Mouse (Mus musculus): ENCODE measurements around the gene Llph.

The Llph gene

DNA sequence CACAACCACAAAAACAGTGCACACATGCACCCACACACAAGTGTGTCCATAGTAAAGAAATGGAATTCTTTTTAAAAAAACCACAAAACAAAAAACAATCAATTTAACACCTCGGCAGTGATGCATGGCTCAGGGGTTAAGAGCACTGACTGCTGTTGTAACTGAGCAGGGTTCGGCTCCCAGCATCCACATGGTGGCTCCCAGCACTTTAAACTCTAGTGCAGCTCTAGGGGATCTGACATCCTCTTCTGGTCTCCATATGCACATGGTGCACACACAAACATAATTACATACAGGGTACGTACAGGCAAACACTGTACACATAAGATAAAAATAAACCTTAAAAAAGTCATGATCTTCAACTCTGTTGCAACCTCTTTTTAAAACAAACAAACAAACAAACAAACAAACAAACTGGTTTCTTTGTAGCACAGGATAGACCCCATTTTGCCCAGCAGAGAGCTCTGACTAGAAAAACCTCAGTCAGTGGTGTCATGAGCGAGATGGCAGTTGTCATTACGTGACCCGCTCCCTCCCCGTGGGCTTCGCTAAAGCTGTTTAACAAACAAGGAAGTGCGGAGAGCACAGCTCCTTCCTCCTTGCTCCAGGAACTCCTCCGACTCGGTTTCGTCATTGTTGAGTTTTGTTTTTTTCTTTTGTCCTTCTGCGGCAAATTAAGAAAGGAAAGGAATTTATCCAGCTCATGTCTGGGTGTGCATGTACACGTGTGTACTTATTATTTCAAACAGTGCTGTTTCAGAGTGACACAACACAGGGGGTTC, 7.1 kb upstream of the Llph start:
- DNase-seq, result no peak

- DNase-seq, result no peak
Observed at GRCm38 (mm10) chr10:120220776-120221175, 6.1 kb upstream of the Llph start.

- peak in 1 of 2 experiments; percentile 17 for DNase-seq
Observed at GRCm38 (mm10) chr10:120231718-120232117, 4.8 kb downstream of the Llph start.

DNA sequence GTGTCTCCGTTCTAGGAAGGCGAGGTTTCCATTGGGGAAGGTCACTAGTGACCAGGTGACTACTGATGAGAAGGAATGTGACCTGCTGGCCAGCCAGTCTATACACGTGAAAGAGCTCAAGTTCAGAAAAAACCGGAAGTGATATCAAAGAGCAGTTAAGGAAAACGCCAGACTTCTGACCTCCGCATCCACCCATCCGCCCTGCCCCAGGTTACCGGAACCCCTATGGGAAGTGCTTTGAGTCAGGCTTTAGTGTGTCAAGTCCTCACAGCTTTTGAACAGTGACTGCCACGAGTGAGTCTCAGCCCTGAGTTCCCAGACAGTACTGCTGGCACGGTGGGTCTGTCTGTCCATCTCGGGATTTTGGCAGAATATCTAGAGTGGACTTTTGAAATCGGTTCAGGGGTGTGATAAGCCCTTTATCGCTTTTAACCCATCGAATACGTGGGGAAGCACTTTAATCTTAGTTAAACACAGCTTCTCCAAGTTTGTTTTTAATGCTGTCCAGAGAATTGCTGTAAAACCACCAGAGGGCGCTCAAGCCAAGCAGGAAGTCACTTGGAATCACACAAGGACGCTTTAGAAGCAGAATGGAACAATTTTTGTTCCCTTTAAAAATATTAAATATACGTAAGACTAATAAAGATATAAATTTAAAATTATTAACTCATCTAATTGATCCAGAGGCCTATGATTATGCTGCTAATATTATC, 6.9 kb downstream of the Llph start:
- DNase-seq, result no peak

- DNase-seq, result no peak
Observed at GRCm38 (mm10) chr10:120236855-120237254, 10.0 kb downstream of the Llph start.

GRCm38 (mm10) chr10:120238241-120238640, 11.4 kb downstream of the Llph start:
- DNase-seq, result no peak

DNA sequence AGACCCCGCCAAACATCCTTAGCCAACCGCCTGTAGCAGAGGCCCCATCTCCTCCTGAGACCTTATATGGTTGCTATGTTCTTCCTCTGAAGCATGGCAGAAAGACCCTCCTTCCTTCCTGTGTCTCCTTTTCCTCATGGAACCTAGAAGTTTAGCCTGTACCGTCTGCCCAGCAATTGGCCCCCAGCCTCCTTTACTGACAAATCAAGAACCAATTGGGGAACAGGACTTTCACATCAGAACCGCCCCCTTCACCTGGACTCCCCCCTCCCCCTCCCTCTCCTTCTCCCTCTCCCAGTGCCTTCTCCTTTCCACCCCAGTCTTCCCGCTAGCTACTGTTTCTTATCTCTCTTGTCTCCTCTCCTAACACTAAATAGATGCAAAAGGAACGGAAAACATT, 12.6 kb downstream of the Llph start:
- DNase-seq, result no peak

- no peak for DNase-seq
Observed at GRCm38 (mm10) chr10:120242421-120242820, 15.6 kb downstream of the Llph start.

DNA sequence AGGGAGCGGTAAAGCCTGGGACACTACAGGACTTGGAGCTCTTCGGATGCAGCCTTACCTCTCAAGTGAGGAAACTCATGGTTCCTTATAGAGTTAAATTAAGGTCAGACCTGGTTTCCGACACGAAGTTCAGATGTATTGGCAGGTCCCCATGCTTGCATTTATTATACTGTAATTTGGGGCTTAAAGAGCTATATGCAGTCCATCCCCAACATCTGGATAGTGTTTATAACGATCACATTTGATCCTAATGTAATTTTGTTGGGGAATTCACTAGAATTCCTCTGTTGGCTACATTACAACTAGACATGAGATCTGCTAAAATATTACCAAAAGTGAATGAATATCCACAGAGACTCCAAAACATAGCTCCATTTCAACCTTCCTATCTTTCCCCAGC, 18.8 kb downstream of the Llph start:
- no peak for DNase-seq

- peak in 1 of 2 experiments; percentile 31 for DNase-seq
Observed at GRCm38 (mm10) chr10:120246994-120247750, 20.3 kb downstream of the Llph start.

DNA sequence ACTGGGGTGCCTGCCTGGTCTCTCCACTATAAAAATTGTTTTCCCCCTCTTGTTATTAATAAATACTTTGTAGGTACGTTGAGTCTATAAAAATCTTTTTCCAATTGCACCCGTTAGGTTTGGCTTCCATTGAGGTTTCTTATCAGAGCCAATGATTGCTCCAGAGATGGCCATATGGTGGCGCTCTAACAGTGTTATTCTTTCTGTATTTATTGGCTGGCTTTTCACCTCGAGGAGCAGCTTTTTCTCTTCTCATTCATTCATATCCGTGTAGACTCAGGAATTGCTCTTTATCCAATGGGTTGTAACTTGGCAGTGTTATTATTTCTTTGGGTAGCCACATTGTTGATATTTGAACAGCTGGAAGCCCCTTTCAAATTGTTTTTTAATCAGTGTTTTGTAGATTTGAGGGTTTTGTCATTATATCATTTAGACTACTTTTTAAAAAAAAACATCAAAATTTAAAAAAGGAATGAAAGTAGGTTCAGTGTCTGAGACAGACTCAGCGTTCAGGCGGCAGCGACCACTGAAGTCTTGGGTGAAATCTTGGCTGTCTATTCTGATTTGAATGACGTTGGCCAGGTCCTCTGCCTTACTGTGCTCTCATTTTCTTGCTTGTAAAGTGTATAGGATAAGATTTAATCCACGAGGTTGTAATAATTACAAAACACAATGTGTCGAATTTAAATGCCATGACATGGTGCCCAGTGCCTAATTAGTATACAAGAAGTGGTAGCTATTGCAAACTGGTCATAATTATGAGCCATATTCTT, 24.2 kb downstream of the Llph start:
- DNase-seq, result no peak

- DNase-seq, result no peak
Observed at GRCm38 (mm10) chr10:120251791-120252190, 24.9 kb downstream of the Llph start.

GRCm38 (mm10) chr10:120252800-120253199, 25.9 kb downstream of the Llph start:
- no peak for DNase-seq

DNA sequence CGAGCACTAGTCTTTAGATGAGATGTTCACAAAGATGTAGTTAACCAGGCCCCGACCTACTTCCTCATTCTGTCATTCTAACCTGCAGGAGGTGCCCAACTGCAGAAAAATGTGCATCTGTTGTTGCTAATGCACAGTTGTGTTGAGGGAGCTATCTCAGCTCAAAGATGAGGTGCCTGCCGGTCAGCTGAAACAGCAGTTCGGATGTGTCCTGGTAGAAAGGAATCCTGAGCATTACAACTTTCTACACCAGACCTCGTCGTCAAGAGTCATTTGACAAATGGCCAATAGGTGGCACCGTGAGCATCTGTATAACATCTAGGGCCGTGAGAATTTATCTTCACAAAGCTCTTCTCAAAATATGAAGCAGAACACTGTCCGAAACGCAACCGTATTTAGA, 30.4 kb downstream of the Llph start:
- no peak for DNase-seq

GRCm38 (mm10) chr10:120267790-120268189, 40.9 kb downstream of the Llph start:
- no peak for DNase-seq

- DNase-seq, result no peak
Observed at GRCm38 (mm10) chr10:120269946-120270345, 43.1 kb downstream of the Llph start.

- no peak for DNase-seq
Observed at GRCm38 (mm10) chr10:120270777-120271176, 43.9 kb downstream of the Llph start.

DNA sequence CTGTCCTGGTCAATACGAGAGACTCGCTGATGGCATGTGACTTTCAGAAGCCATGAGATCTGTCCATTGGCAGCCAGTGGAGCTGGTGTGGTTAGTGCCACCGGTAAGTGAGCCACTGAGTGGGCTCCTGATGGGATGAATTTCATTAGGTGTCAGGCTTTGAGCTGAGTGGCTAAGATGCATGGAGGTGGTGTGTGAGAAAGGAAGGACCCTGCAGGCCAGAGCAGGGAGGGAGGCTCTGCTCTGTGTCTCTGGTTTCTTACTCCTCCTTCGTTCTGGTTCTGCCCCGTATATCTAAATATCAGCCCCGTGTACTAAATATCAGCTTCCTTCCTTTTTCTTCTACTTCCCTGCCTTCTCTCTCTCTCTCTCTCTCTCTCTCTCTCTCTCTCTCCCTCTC, 44.4 kb downstream of the Llph start:
- no peak for DNase-seq

DNA sequence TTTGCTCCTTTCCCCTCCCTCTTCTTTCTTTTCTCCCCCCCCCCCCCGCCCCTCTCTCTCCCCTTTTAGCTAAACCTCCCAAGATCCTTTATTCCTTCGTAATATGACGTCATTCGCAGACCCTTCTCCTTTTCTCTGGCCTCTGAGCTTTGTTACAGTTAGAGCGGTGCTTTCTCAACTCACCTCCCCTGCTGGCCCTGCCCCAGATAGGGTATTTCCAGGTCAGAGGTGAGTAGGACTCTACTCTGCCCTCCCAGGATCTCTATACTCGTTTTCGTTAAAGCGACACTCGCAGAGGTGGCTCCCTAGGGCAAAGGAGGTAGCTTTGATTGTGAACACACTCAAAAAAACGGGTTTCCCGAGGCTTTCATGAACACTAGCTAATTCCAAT, 45.0 kb downstream of the Llph start:
- DNase-seq, result no peak

DNA sequence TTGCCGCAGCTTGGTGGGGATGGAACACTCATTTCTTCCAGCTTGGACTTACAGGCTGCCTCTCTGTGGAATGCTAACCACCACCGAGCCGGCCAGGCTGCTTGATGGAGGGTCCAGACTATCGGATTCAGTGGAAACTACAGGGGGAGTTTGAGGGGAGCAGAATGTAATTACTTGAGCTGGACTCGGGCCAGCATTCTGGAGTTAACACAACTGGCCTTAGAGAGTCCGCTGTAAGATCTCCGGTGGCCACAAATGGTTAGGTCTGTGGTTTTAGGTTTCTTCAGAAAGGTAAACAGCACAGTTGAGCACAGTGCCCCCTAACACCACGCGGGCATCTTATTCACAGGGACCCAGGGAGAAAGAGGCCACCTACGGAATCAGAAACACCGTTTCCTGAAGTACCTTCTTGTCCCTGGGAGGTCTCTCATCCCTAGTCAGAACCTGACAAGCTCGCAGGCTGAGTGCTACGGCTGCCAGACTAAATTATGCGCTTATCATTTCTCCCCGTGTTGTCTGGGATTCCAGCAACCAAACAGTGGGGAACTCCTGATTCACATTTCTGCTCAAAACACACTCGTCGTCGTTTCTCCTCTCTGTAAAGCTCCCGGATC, 45.5 kb downstream of the Llph start:
- DNase-seq, result no peak

DNA sequence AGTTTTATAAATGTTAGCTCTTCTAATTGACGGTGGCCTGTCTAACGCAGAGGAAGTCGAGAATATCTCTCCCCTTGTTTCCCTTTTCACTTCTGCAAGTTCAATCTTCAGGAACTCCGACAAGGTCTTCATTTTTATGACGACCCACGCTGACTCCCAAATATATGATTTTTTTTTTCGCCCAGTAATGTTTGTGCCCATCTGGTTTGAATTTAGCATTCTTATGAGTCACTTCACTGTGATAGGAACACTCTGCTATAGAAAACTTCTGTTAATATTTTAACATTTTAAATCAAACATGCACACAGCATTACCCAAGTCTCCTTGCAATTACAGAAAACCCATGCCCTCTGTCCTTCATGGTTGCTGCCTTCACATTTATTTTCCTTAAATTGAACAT, 46.5 kb downstream of the Llph start:
- no peak for DNase-seq

GRCm38 (mm10) chr10:120279482-120280128, 52.7 kb downstream of the Llph start:
- no peak for DNase-seq
